Mouse (Mus musculus): ENCODE measurements around the gene Socs5. TPM values are rescaled to one million over a fixed set of nuclear protein-coding genes. Genes with fewer than 3 reads are reported as not detected.

Gene Socs5
- total and polyA plus RNA-seq, 2 experiments, result 2.9 to 4.8 TPM

DNA sequence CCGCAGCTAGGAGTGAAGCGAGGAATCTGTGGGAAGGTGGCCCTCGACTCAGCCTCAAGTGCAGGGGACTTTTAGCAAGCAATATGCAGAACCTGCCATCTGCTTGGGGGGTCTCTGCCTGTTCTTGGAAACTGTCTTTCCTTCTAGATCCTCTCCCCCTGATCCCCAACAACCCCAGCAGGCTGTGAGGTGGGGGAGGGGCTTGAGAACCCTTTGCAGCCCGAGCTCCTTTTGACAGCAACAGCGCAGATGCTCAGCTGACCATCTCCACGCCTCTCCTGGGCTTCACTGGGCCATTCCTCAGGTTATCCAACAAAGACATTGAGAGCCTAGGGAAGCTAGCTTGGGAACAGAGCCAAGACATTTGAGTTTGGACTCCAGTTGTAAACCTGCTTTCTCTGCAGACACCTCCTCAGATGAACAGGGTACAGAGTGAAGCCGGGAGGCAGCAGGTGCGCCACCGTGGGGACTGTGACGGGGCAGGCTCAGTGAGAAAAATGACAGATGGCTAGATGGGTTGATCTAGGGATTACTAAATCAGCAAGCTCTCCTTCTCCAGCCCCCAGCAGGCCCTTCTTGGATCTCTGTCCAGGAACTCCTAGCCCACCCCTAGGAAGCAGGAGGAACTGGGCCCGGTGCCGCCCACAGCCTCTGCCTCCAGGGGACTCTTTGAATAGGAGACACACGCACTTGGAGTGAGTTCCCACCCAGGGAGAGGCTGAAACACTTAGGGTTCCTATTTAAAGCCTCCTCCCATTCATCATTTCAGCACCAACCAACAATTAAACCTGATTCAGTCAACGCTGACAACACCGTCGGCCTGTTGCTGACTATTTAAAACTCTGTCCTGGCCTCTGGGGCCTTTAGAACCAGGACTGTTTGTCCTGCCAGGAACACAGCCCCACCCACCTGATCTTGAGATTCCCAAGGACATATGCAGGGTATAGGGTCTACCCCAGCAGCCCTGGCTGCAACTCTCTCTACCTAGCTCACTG, 71.4 kb downstream of the Socs5 start:
- 78% methylated on average over 16 of the region's 16 CpGs for WGBS
- Histone ChIP-seq H3K4me1 (ENCODE audit: control insufficient read depth, insufficient read depth, low read length) (no peaks in the 10 kb centered on the region), H3K27ac (replicated peaks; ENCODE audit: insufficient read depth, low read depth, low read length) (no peak overlapping the region), H3K9ac (ENCODE audit: low read depth, low read length) (no peak overlapping the region), H3K4me3 (ENCODE audit: insufficient read depth, low read depth, low read length) (no peak overlapping the region), H3K36me3 (ENCODE audit: control insufficient read depth, insufficient read depth, low read length) (no peaks in the 10 kb centered on the region), H3K27me3 (ENCODE audit: control insufficient read depth, insufficient read depth, low read length) (no peaks in the 10 kb centered on the region), H3K79me2 (ENCODE audit: control insufficient read depth, insufficient read depth, low read length) (no peaks in the 10 kb centered on the region)
- no peak for TF ChIP-seq POLR2A (IDR thresholded peaks at IDR 0.05; ENCODE audit: extremely low read depth, insufficient read depth, low read length)
- TF ChIP-seq CTCF (IDR thresholded peaks at IDR 0.05; ENCODE audit: low read depth, low read length), result no peak
- no peak for DNase-seq (ENCODE audit: extremely low read depth, low read depth, low spot score)

DNA sequence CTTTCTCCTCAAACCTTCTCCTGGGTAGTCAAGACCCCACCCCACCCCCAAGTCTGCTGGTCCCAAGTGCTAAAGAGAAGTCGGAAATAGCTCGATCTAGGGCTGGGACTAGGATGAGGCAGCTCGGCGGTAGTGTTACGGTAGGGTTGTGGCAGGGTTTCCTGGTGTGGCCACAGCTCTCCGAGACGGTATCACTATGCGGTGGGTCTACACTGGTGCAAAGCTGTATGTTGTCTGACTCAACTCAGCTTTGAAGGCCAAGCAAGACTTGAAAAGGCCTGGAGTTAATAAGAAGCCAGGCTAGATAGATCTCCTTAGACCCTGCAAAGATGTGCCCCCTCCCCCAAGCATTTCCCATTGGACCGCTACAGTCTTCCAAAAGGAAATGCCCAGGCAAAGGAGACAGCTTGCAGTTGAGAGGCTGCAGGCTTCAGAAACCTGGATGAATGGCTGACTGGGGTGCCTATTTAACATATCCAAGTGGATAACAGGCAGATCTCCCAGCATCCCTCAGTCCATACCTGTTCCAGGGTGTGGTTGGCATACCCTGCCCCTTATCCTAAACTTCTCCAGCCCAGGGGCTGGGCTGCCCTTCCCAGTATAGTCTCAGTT, 72.6 kb downstream of the Socs5 start:
- Histone ChIP-seq H3K27me3 (ENCODE audit: control insufficient read depth, insufficient read depth, low read length) (no peaks in the 10 kb centered on the region), H3K4me3 (ENCODE audit: insufficient read depth, low read depth, low read length) (no peak overlapping the region)

DNA sequence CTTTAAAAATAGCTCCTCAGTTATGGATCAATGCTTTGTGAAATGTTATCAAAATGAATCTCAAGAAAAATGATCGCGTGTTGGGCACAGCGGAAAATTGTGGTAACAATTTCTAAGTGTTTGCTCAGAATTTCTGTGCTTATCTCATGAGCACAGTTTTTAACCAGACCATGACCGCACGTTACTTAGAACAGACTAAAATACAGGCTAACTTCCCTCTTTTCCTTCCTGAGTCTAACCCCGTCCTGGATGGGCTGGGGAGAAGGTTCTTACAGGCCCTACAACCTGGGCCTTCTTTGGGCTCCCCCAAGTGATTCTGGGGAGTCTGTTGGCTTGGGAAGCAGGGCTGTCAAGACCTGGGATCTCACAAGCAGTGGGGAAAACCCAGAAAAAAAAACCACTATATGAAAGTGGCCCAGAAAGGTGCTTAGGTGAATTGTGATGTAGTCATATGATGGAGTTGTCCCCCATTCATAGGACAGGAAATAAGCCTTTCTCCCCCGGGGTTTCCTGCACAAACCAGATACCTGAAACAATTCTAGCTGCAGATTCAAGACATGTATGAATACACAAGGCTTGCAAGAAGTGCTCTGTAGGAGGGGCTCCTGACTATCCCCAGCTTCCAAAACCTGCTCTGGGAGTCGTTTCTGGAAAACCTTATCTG, 74.3 kb downstream of the Socs5 start:
- H3K27ac ChIP-seq (replicated peaks; ENCODE audit: insufficient read depth, low read depth, low read length), result no peak overlapping the region
- no peak overlapping the region for H3K4me3 ChIP-seq (ENCODE audit: insufficient read depth, low read depth, low read length)
- H3K27me3 ChIP-seq (ENCODE audit: control insufficient read depth, insufficient read depth, low read length), result no peaks in the 10 kb centered on the region
- H3K36me3 ChIP-seq (ENCODE audit: control insufficient read depth, insufficient read depth, low read length), result no peaks in the 10 kb centered on the region
- no peaks in the 10 kb centered on the region for H3K79me2 ChIP-seq (ENCODE audit: control insufficient read depth, insufficient read depth, low read length)
- 73% methylated on average over 8 of the region's 8 CpGs for WGBS
- DNase-seq (ENCODE audit: extremely low read depth, low read depth, low spot score), result no peak
- no peaks in the 10 kb centered on the region for H3K4me1 ChIP-seq (ENCODE audit: control insufficient read depth, insufficient read depth, low read length)
- no peak overlapping the region for H3K9ac ChIP-seq (ENCODE audit: low read depth, low read length)
- TF ChIP-seq CTCF (IDR thresholded peaks at IDR 0.05; ENCODE audit: low read depth, low read length) (no peak), POLR2A (IDR thresholded peaks at IDR 0.05; ENCODE audit: extremely low read depth, insufficient read depth, low read length) (no peak)

More for the DNA sequence above, 72.6 kb downstream of the Socs5 start:
- WGBS, result 89% methylated on average over 9 of the region's 9 CpGs
- Histone ChIP-seq H3K9ac (ENCODE audit: low read depth, low read length) (no peak overlapping the region), H3K36me3 (ENCODE audit: control insufficient read depth, insufficient read depth, low read length) (no peaks in the 10 kb centered on the region), H3K4me1 (ENCODE audit: control insufficient read depth, insufficient read depth, low read length) (no peaks in the 10 kb centered on the region), H3K27ac (replicated peaks; ENCODE audit: insufficient read depth, low read depth, low read length) (no peak overlapping the region), H3K79me2 (ENCODE audit: control insufficient read depth, insufficient read depth, low read length) (no peaks in the 10 kb centered on the region)
- TF ChIP-seq POLR2A (IDR thresholded peaks at IDR 0.05; ENCODE audit: extremely low read depth, insufficient read depth, low read length) (no peak), CTCF (IDR thresholded peaks at IDR 0.05; ENCODE audit: low read depth, low read length) (no peak)
- DNase-seq (ENCODE audit: extremely low read depth, low read depth, low spot score), result no peak

DNA sequence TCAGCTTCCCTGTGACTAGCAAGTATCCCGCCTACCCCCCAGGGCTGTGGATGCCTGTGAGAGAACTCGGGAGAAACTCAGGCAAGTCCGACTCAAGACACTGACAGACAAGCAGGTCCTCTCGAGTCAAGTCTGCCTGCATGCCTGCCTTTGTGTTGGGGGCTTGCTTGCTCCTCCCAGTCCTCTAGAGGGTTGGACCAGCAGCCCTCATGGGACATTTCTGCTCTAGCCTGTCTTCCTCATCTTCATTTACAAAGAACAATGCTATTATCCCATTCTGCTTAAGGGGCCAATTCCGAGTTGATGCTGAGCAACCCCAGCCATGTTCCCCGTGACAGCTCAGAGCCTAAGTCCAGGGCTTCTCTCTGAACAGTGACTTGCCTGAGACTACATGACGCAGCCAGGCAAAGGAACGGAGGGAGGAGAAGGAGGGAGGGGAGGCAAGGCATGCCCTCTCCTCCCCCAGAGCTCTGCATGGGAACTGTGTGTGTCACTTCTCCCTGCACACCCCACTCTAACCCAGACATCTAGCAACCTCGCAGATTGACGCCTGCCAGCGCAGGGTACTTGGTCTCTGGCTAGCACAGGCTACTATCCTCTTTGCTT, 78.1 kb downstream of the Socs5 start:
- no peak overlapping the region for H3K9ac ChIP-seq (ENCODE audit: low read depth, low read length)
- no peak overlapping the region for H3K4me3 ChIP-seq (ENCODE audit: insufficient read depth, low read depth, low read length)
- H3K4me1 ChIP-seq (ENCODE audit: control insufficient read depth, insufficient read depth, low read length), result no peaks in the 10 kb centered on the region
- 49% methylated on average over 11 of the region's 11 CpGs for WGBS
- no peaks in the 10 kb centered on the region for H3K36me3 ChIP-seq (ENCODE audit: control insufficient read depth, insufficient read depth, low read length)
- no peak overlapping the region for H3K27ac ChIP-seq (replicated peaks; ENCODE audit: insufficient read depth, low read depth, low read length)
- DNase-seq (ENCODE audit: extremely low read depth, low read depth, low spot score), result no peak
- TF ChIP-seq CTCF (IDR thresholded peaks at IDR 0.05; ENCODE audit: low read depth, low read length) (no peak), POLR2A (IDR thresholded peaks at IDR 0.05; ENCODE audit: extremely low read depth, insufficient read depth, low read length) (no peak)
- no peaks in the 10 kb centered on the region for H3K79me2 ChIP-seq (ENCODE audit: control insufficient read depth, insufficient read depth, low read length)
- no peaks in the 10 kb centered on the region for H3K27me3 ChIP-seq (ENCODE audit: control insufficient read depth, insufficient read depth, low read length)

DNA sequence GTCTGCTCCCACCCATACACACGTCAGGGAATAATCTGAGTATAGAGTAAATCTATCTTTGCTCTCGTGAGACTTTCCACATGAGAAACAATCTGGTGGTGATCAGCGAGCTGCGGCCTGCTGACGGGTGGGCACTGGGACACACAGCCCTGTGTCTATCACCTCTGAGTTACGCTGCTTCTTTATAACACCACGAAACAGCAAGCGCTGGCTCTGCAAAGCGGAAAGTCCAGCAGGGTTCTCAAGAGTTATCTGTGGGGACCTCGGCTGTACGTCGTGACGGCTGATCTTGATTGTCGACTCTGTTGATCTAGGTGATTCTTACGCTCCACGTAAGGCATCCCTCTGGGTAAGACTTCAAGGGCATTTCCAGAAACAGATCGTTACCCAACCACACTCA, 79.5 kb downstream of the Socs5 start:
- 76% methylated on average over 17 of the region's 17 CpGs for WGBS
- Histone ChIP-seq H3K4me1 (ENCODE audit: control insufficient read depth, insufficient read depth, low read length) (no peaks in the 10 kb centered on the region), H3K27me3 (ENCODE audit: control insufficient read depth, insufficient read depth, low read length) (no peaks in the 10 kb centered on the region), H3K27ac (replicated peaks; ENCODE audit: insufficient read depth, low read depth, low read length) (no peak overlapping the region), H3K4me3 (ENCODE audit: insufficient read depth, low read depth, low read length) (no peak overlapping the region), H3K9ac (ENCODE audit: low read depth, low read length) (no peak overlapping the region), H3K79me2 (ENCODE audit: control insufficient read depth, insufficient read depth, low read length) (no peaks in the 10 kb centered on the region), H3K36me3 (ENCODE audit: control insufficient read depth, insufficient read depth, low read length) (no peaks in the 10 kb centered on the region)
- no peak for TF ChIP-seq POLR2A (IDR thresholded peaks at IDR 0.05; ENCODE audit: extremely low read depth, insufficient read depth, low read length)
- TF ChIP-seq CTCF (IDR thresholded peaks at IDR 0.05; ENCODE audit: low read depth, low read length), result no peak
- DNase-seq (ENCODE audit: extremely low read depth, low read depth, low spot score), result no peak

Other genes starting within 250 kb of the Socs5 start
- gene Tmem247, start 190.3 kb upstream of the Socs5 start, total RNA-seq (2014; rRNA removed), result not detected in 2 replicates
- not detected in 2 replicates for gene Tmem247, start 190.3 kb upstream of the Socs5 start, polyA plus RNA-seq (2012; rRNA removed)
- gene Atp6v1e2, start 159.8 kb upstream of the Socs5 start, total RNA-seq (2014; rRNA removed), result not detected in 2 replicates
- gene Atp6v1e2, start 159.8 kb upstream of the Socs5 start, polyA plus RNA-seq (2012; rRNA removed), result not detected in 2 replicates
- gene Rhoq, start 144.6 kb upstream of the Socs5 start, total RNA-seq (2014; rRNA removed), result 5.2 and 5.7 TPM in 2 replicates
- 3.2 and 4.1 TPM in 2 replicates for gene Rhoq, start 144.6 kb upstream of the Socs5 start, polyA plus RNA-seq (2012; rRNA removed)
- gene Pigf, start 82.3 kb upstream of the Socs5 start, total RNA-seq (2014; rRNA removed), result 9.1 and 10.9 TPM in 2 replicates
- gene Pigf, start 82.3 kb upstream of the Socs5 start, polyA plus RNA-seq (2012; rRNA removed), result 2.5 and 3.2 TPM in 2 replicates
- 26.6 and 26.9 TPM in 2 replicates for gene Cript, start 82.1 kb upstream of the Socs5 start, total RNA-seq (2014; rRNA removed)
- gene Cript, start 82.1 kb upstream of the Socs5 start, polyA plus RNA-seq (2012; rRNA removed), result 7.4 and 9.7 TPM in 2 replicates
- 223 and 231 TPM in 2 replicates for gene Mcfd2, start 158.3 kb downstream of the Socs5 start, total RNA-seq (2014; rRNA removed)
- gene Mcfd2, start 158.3 kb downstream of the Socs5 start, polyA plus RNA-seq (2012; rRNA removed), result 263 and 314 TPM in 2 replicates
- 19.0 and 22.4 TPM in 2 replicates for gene Ttc7, start 175.2 kb downstream of the Socs5 start, total RNA-seq (2014; rRNA removed)
- 36.5 and 37.8 TPM in 2 replicates for gene Ttc7, start 175.2 kb downstream of the Socs5 start, polyA plus RNA-seq (2012; rRNA removed)